Mouse (Mus musculus): Measurements from ENCODE around the gene Aqp1. TPM values are rescaled to one million over a fixed set of nuclear protein-coding genes. Genes with fewer than 3 reads are reported as not detected.

Gene Aqp1
- 0.28 to 0.58 TPM in 2 of 4 replicates, not detected in the others for total RNA-seq (2023)

GRCm38 (mm10) chr6:55335989-55336514 is at the start of gene Aqp1:
Gene Aqp1, plus strand, starts transcription at chr6:55336432.

GRCm38 (mm10) chr6:55376076-55376475 is 39.8 kb downstream of the Aqp1 start, which contains the start of gene Ghrhr:
Gene Ghrhr, plus strand, starts transcription at chr6:55376295.

Other genes with a start within 250 kb of the Aqp1 start
- not detected in 4 replicates for gene Crhr2, start 203.4 kb upstream of the Aqp1 start, total RNA-seq (2023)
- not detected in 4 replicates for gene Inmt, start 161.4 kb upstream of the Aqp1 start, total RNA-seq (2023)
- not detected in 4 replicates for gene Mindy4, start 133.0 kb upstream of the Aqp1 start, total RNA-seq (2023)
- gene Ghrhr, start 39.9 kb downstream of the Aqp1 start, total RNA-seq (2023): not detected in 4 replicates
- not detected in 4 replicates for gene Adcyap1r1, start 115.5 kb downstream of the Aqp1 start, total RNA-seq (2023)